Mouse (Mus musculus): ENCODE data around the gene Tpd52l2. TPM values are rescaled to one million over a fixed set of nuclear protein-coding genes. Genes with fewer than 3 reads are reported as not detected.

Gene Tpd52l2
- total RNA-seq, 4 experiments from 2014 or later, result 117 to 138 (median 127) TPM

GRCm38 (mm10) chr2:181541761-181542380 is 44.9 kb downstream of the Tpd52l2 start:
- no peak for DNase-seq

GRCm38 (mm10) chr2:181546142-181546541 is 49.2 kb downstream of the Tpd52l2 start:
- DNase-seq, result no peak

GRCm38 (mm10) chr2:181548227-181548626 is 51.3 kb downstream of the Tpd52l2 start:
- no peak for DNase-seq

DNA sequence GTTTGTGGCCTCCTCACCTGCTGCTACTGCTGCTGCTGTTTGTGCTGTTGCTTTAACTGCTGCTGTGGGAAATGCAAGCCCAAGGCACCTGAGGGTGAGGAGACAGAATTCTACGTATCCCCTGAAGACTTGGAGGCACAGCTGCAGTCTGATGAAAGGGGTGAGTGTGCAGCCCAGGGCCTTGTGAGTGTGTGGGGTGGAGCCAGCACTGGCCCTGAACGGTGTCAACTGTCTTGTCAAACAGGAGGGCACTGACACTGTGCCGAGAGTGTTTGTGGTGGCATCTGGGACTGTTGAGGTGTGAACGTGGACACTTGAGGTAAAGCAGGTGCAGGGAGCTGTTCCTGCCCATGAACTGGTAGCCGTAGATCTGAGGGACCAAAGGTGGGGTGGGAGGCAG is 51.7 kb downstream of the Tpd52l2 start:
- DNase-seq, result no peak

- no peak for DNase-seq
These were observed 53.3 kb downstream of the Tpd52l2 start for GRCm38 (mm10) chr2:181550233-181550632.

DNA sequence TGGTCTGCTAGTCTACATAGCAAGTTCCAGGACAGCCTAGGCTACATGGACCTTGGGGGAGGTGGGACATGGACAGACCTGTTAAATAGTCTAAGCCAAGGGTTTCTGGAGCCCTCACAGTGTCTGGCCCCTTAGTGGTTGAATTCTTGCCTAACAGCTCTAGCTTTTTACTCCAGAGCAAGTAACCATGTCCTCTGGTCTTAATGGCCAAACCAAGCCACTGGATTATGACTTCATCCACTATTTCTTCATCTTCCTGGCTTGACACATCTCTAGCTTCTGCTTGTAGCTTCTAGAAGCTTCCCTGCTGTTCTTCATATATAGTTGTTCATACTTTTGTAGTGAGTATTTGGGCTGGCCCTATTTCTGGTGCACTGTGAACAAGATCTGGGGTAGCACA is 56.8 kb downstream of the Tpd52l2 start:
- DNase-seq, result no peak

DNA sequence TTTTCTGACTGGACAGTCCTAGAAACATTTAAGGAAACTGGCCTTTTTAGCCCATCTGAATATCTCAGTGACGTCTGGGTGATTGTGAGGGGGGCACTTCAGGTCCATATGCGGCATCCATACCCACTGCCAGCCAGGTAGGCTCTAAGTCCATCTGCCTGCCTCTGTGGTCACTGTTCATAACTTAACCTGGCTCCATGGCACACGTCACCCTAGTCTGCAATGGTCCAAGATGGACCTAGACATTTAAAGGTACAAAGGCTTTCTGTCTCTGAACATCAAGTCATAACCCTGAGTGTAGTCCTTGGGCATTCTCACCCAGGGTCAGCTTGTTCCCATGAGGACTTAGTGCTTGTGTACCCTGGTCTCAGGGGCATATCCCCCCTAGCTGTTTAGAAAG is 70.4 kb downstream of the Tpd52l2 start:
- no peak for DNase-seq

Other genes with a start within 250 kb of the Tpd52l2 start
- 10 to 100 TPM; 16.0 to 21.6 (median 18.6) TPM for gene Gmeb2, start 209.1 kb upstream of the Tpd52l2 start, total RNA-seq (2022)
- gene Stmn3, start 182.6 kb upstream of the Tpd52l2 start, total RNA-seq (2022), result 10 to 100 TPM; 18.1 to 31.5 (median 20.7) TPM
- gene Rtel1, start 177.4 kb upstream of the Tpd52l2 start, total RNA-seq (2022), result 10 to 100 TPM; 26.4 to 74.8 (median 44.5) TPM
- 10 to 100 TPM; 49.1 to 76.4 (median 55.7) TPM for gene Zgpat, start 132.2 kb upstream of the Tpd52l2 start, total RNA-seq (2022)
- gene Arfrp1, start 131.7 kb upstream of the Tpd52l2 start, total RNA-seq (2022), result 10 to 100 TPM; 42.4 to 63.8 (median 57.7) TPM
- 10 to 100 TPM; 17.2 to 37.4 (median 22.9) TPM for gene Lime1, start 117.1 kb upstream of the Tpd52l2 start, total RNA-seq (2022)
- gene Zbtb46, start 37.7 kb upstream of the Tpd52l2 start, total RNA-seq (2022), result 10 to 100 TPM; 14.0 to 25.1 (median 17.7) TPM
- gene Abhd16b, start 3.9 kb upstream of the Tpd52l2 start, total RNA-seq (2022), result not detected
- 100 to 1,000 TPM; 105 to 115 (median 108) TPM for gene Dnajc5, start 23.3 kb downstream of the Tpd52l2 start, total RNA-seq (2022)
- 100 to 1,000 TPM in 3 of 4 experiments, 10 to 100 TPM in 1; 94.3 to 171 (median 118) TPM for gene Uckl1, start 87.8 kb downstream of the Tpd52l2 start, total RNA-seq (2022)
- 10 to 100 TPM; 69.0 to 85.2 (median 76.4) TPM for gene Prpf6, start 94.7 kb downstream of the Tpd52l2 start, total RNA-seq (2022)
- 100 to 1,000 TPM in 2 of 4 experiments, 10 to 100 TPM in 2; 52.3 to 113 (median 89.3) TPM for gene Zfp512b, start 95.7 kb downstream of the Tpd52l2 start, total RNA-seq (2022)
- 10 to 100 TPM; 16.1 to 33.3 (median 21.8) TPM for gene Samd10, start 102.1 kb downstream of the Tpd52l2 start, total RNA-seq (2022)
- under 1 TPM in 1 of 4 experiments, not detected in 3; 0.38 TPM for gene Gm29797, start 159.9 kb downstream of the Tpd52l2 start, total RNA-seq (2022)
- gene Sox18, start 174.5 kb downstream of the Tpd52l2 start, total RNA-seq (2022), result 10 to 100 TPM; 19.1 to 36.7 (median 32.9) TPM
- 10 to 100 TPM in 2 of 4 experiments, 1 to 10 TPM in 2; 6.6 to 16.4 (median 11.4) TPM for gene Tcea2, start 183.2 kb downstream of the Tpd52l2 start, total RNA-seq (2022)
- gene Rgs19, start 196.8 kb downstream of the Tpd52l2 start, total RNA-seq (2022), result 10 to 100 TPM; 23.7 to 26.0 (median 25.3) TPM
- not detected for gene Lkaaear1, start 201.3 kb downstream of the Tpd52l2 start, total RNA-seq (2022)
- gene Oprl1, start 217.9 kb downstream of the Tpd52l2 start, total RNA-seq (2022), result 1 to 10 TPM; 2.3 to 5.9 (median 4.8) TPM